Mouse (Mus musculus) embryonic fibroblast, embryonic 13.5 days (primary cell): ENCODE data around the gene Atp1a2.

Experiments
- CTCF ChIP-seq: IDR thresholded peaks from 2 replicates; pipeline ENCODE4 v1.5.1; 2011; ENCODE audit warnings: mild to moderate bottlenecking, control low read depth, low read length, moderate library complexity, borderline replicate concordance; ENCODE audit not compliant: insufficient read depth
- POLR2A ChIP-seq: IDR thresholded peaks from 2 replicates; pipeline ENCODE4 v1.6.1; 2011; ENCODE audit warnings: low read depth, mild to moderate bottlenecking, control low read depth, low read length, moderate library complexity

DNA sequence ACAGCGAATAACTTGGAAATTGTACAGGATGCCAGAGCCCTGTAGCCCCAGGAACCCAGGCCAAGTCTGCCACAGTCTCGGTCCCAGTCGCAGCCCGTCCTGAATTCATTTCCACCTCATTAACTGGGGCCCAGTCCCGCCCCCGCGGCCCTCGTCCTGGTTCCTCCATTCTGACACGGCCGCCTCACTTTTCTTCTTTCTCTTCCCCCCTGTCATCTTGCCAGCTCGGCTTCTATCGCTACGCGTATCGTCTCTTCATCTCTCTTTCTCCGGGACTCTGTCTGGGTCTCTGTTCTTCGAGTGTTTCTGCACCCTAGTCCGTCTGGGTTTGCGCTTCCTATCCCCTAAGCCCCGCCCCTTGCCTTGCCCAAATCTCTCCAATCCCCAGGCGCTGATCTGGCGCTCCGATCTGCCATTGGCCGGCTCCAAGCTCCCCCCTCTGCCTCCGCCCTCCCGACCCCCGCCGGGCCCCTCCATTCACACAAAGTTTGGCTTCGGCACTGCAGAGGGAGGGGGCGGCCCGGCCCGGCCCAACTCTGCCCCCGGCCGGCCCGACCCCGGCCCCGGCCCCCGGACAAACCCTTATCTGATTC, 43.0 kb upstream of the Atp1a2 start, which contains the start of gene Kcnj10:
- TF ChIP-seq CTCF (no peak), POLR2A (no peak)
